Mouse (Mus musculus) liver, embryonic 13.5 days (tissue): ENCODE measurements around the gene P3h4. TPM values are rescaled to one million over a fixed set of nuclear protein-coding genes. Genes with fewer than 3 reads are reported as not detected.
"Not testable (repeated sequence)": the region's sequence is repeated elsewhere in the genome, so short reads cannot be mapped to it uniquely, and the experiment has no call there.

ENCODE experiments used
- ATAC-seq: fragments of 200-750 bp; cut with Nextera tagmentation; 2 replicates; pipeline ENCODE4 v1.8.0; 2017; ENCODE audit warnings: low read depth, mild to moderate bottlenecking, moderate number of reproducible peaks, moderate library complexity
- DNase-seq: peaks from one replicate; pipeline ENCODE4 v3.0.0; 2022
- H3K27ac ChIP-seq: fragments of 300-500 bp; sonication (generic); 2 replicates; pipeline ENCODE4 v1.5.1; 2015; ENCODE audit warnings: moderate library complexity, mild to moderate bottlenecking, inconsistent platforms
- H3K27me3 ChIP-seq: fragments of 300-500 bp; sonication (generic); 2 replicates; pipeline ENCODE4 v1.6.1; 2015; ENCODE audit warnings: mild to moderate bottlenecking, inconsistent platforms
- H3K36me3 ChIP-seq: fragments of 300-500 bp; sonication (generic); 2 replicates; pipeline ENCODE4 v1.6.1; 2015; ENCODE audit warnings: mild to moderate bottlenecking, inconsistent platforms
- H3K4me1 ChIP-seq: fragments of 300-500 bp; sonication (generic); replicated peaks from 2 replicates; pipeline ENCODE4 v1.6.1; 2015; ENCODE audit warnings: inconsistent platforms
- H3K4me2 ChIP-seq: fragments of 300-500 bp; sonication (generic); 2 replicates; pipeline ENCODE4 v1.6.1; 2015; ENCODE audit warnings: inconsistent platforms, mild to moderate bottlenecking, moderate library complexity
- H3K4me3 ChIP-seq: fragments of 300-500 bp; sonication (generic); replicated peaks from 2 replicates; pipeline ENCODE4 v1.5.1; 2015; ENCODE audit warnings: mild to moderate bottlenecking, inconsistent platforms
- H3K9ac ChIP-seq: fragments of 300-500 bp; sonication (generic); 2 replicates; pipeline ENCODE4 v1.6.1; 2015; ENCODE audit warnings: mild to moderate bottlenecking, inconsistent platforms
- H3K9me3 ChIP-seq: fragments of 300-500 bp; sonication (generic); replicated peaks from 2 replicates; pipeline ENCODE4 v1.6.1; 2016; ENCODE audit warnings: inconsistent platforms
- WGBS: fragments of 180-500 bp; shearing (Covaris S2); methylation state at CpG from one replicate; pipeline ENCODE4 v1.1.7; 2015; ENCODE audit not compliant: insufficient replicate concordance; 5-methylcytosine and 5-hydroxymethylcytosine counted together
- polyA plus RNA-seq: library from polyadenylated mRNA; unstranded; fragments of >200 nt; fragmentation: Nextera tagmentation; extraction: Ambion mirVana; gene quantifications from 2 replicates; pipeline ENCODE4 v1.2.1, GENCODE M21; 2015

P3h4 gene
- polyA plus RNA-seq, 1 experiment from 2014 or later, result 6.0 TPM

GRCm38 (mm10) chr11:100376005-100376404 lies 38.6 kb downstream of the P3h4 start:
- no peak for ATAC-seq
- H3K27me3 ChIP-seq, result no peaks in the 10 kb centered on the region
- H3K9me3 ChIP-seq, result no peaks in the 10 kb centered on the region
- H3K4me3 ChIP-seq, result no peak overlapping the region
- DNase-seq, result no peak
- H3K9ac ChIP-seq, result no peak overlapping the region
- peaks cover 57% of the 10 kb centered on the region for H3K36me3 ChIP-seq
- no peak overlapping the region for H3K27ac ChIP-seq
- 60% methylated on average over 4 of the region's 4 CpGs for WGBS
- H3K4me2 ChIP-seq, result no peak overlapping the region
- no peaks in the 10 kb centered on the region for H3K4me1 ChIP-seq

GRCm38 (mm10) chr11:100375127-100375526 lies 39.5 kb downstream of the P3h4 start:
- no peaks in the 10 kb centered on the region for H3K27me3 ChIP-seq
- WGBS, result 79% methylated on average over 9 of the region's 9 CpGs
- H3K9me3 ChIP-seq, result no peaks in the 10 kb centered on the region
- H3K27ac ChIP-seq, result no peak overlapping the region
- no peak overlapping the region for H3K4me2 ChIP-seq
- no peak overlapping the region for H3K9ac ChIP-seq
- H3K36me3 ChIP-seq, result peaks cover 55% of the 10 kb centered on the region
- H3K4me3 ChIP-seq, result no peak overlapping the region
- H3K4me1 ChIP-seq, result no peaks in the 10 kb centered on the region
- no peak for ATAC-seq
- DNase-seq, result no peak

GRCm38 (mm10) chr11:100371981-100372558 lies 42.6 kb downstream of the P3h4 start:
- DNase-seq (no peak), ATAC-seq (no peak; the same call in 1 of the 2 replicates)
- WGBS, result 63% methylated on average over 8 of the region's 8 CpGs
- Histone ChIP-seq H3K4me3 (no peak overlapping the region), H3K9me3 (no peaks in the 10 kb centered on the region), H3K9ac (no peak overlapping the region), H3K4me1 (no peaks in the 10 kb centered on the region), H3K27me3 (no peaks in the 10 kb centered on the region), H3K4me2 (no peak overlapping the region), H3K36me3 (peaks cover 38% of the 10 kb centered on the region), H3K27ac (no peak overlapping the region)

GRCm38 (mm10) chr11:100369822-100370221 lies 44.8 kb downstream of the P3h4 start:
- Histone ChIP-seq H3K4me1 (no peaks in the 10 kb centered on the region), H3K9ac (no peak overlapping the region), H3K27me3 (no peaks in the 10 kb centered on the region), H3K27ac (no peak overlapping the region), H3K36me3 (peaks cover 22% of the 10 kb centered on the region), H3K4me2 (no peak overlapping the region), H3K9me3 (no peaks in the 10 kb centered on the region), H3K4me3 (no peak overlapping the region)
- ATAC-seq (no peak), DNase-seq (no peak)
- 30% methylated on average over 8 of the region's 8 CpGs for WGBS

GRCm38 (mm10) chr11:100369145-100369544 lies 45.5 kb downstream of the P3h4 start:
- Histone ChIP-seq H3K4me1 (no peaks in the 10 kb centered on the region), H3K4me3 (no peak overlapping the region), H3K9ac (no peak overlapping the region), H3K27ac (no peak overlapping the region), H3K36me3 (peaks cover 20% of the 10 kb centered on the region), H3K4me2 (no peak overlapping the region), H3K9me3 (no peaks in the 10 kb centered on the region), H3K27me3 (peaks cover 2% of the 10 kb centered on the region; the same call in 1 of the 2 replicates)
- WGBS, result 60% methylated on average over 7 of the region's 7 CpGs
- DNase-seq (no peak), ATAC-seq (no peak)

- 15% methylated on average over 12 of the region's 12 CpGs for WGBS
- Histone ChIP-seq H3K4me3 (no peak overlapping the region), H3K4me1 (no peaks in the 10 kb centered on the region), H3K27ac (no peak overlapping the region), H3K36me3 (no peaks in the 10 kb centered on the region), H3K27me3 (peaks cover 34% of the 10 kb centered on the region), H3K9ac (no peak overlapping the region), H3K9me3 (no peaks in the 10 kb centered on the region), H3K4me2 (no peak overlapping the region)
- ATAC-seq (no peak), DNase-seq (peak; percentile 24)
These were observed 51.6 kb downstream of the P3h4 start for GRCm38 (mm10) chr11:100362979-100363562.

GRCm38 (mm10) chr11:100362209-100362978 lies 52.2 kb downstream of the P3h4 start:
- Histone ChIP-seq H3K27ac (no peak overlapping the region), H3K36me3 (no peaks in the 10 kb centered on the region), H3K9me3 (no peaks in the 10 kb centered on the region), H3K4me2 (no peak overlapping the region), H3K4me3 (no peak overlapping the region), H3K9ac (no peak overlapping the region), H3K27me3 (peaks cover 40% of the 10 kb centered on the region), H3K4me1 (no peaks in the 10 kb centered on the region)
- WGBS, result 14% methylated on average over 8 of the region's 8 CpGs
- no peak; the same call in 1 of the 2 replicates for ATAC-seq
- peak; percentile 37 for DNase-seq

GRCm38 (mm10) chr11:100361059-100361458 lies 53.6 kb downstream of the P3h4 start:
- not testable (repeated sequence) for H3K9ac ChIP-seq, H3K9me3 ChIP-seq, H3K36me3 ChIP-seq, DNase-seq, H3K4me1 ChIP-seq, H3K27ac ChIP-seq, H3K4me3 ChIP-seq, H3K4me2 ChIP-seq
- peak; percentile 43 for ATAC-seq
- WGBS, result no CpG with 5 or more reads among the region's 13 CpGs
- peaks cover 54% of the 10 kb centered on the region for H3K27me3 ChIP-seq

- Histone ChIP-seq H3K9ac (no peak overlapping the region), H3K27me3 (peaks cover 63% of the 10 kb centered on the region), H3K4me2 (no peak overlapping the region), H3K27ac (no peak overlapping the region), H3K9me3 (no peaks in the 10 kb centered on the region), H3K4me1 (peaks cover 12% of the 10 kb centered on the region), H3K4me3 (no peak overlapping the region), H3K36me3 (no peaks in the 10 kb centered on the region)
- DNase-seq (no peak), ATAC-seq (no peak)
- 35% methylated on average over 6 of the region's 6 CpGs for WGBS
These were observed 54.5 kb downstream of the P3h4 start for GRCm38 (mm10) chr11:100360175-100360574.
